Mouse (Mus musculus): ENCODE results near the gene Ssr3. TPM values are rescaled to one million over a fixed set of nuclear protein-coding genes. Genes with fewer than 3 reads are reported as not detected.
"Not testable (repeated sequence)": the region's sequence is repeated elsewhere in the genome, so short reads cannot be mapped to it uniquely, and the experiment has no call there.

Gene Ssr3
- polyA plus RNA-seq, 1 experiment: 19.1 TPM

DNA sequence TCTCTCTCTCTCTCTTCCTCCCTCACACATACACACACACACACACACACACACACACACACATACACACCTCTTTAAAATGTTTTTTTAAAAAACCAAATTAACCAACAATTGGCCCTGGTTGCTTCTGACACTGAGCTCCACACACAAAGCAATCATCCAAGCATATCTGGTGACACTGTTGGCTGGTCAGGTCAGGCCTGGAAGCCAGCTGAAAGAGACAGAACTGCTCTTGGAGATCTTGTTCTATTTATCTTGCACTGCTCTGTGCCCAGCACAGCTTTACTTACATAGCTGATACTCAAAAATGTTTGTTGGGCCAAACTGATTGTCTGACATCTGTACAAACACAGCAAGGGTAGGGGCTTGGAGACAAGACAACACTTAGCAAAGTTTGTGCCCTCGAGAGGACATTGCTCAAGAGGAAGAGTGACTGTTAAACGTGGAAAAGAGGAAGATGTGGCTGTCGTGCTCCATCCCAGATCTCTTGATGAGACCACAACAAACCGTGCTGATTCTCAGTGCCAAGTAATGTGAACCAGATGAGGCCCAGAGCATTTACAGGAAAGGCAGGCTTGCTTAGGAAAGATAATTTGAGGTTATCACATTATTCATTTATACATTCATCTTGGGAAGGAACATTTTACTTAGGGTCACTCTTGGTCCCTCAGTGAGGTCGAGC lies 25.6 kb upstream of the Ssr3 start:
- H3K27me3 ChIP-seq (ENCODE audit: control insufficient read depth, insufficient read depth, low read length): no peaks in the 10 kb centered on the region
- no peaks in the 10 kb centered on the region for H3K4me1 ChIP-seq (ENCODE audit: control insufficient read depth, insufficient read depth, low read length)
- H3K36me3 ChIP-seq (ENCODE audit: control insufficient read depth, insufficient read depth, low read length): no peaks in the 10 kb centered on the region
- TF ChIP-seq POLR2A (IDR thresholded peaks at IDR 0.05; ENCODE audit: control insufficient read depth, low read depth, low read length) (no peak), CTCF (IDR thresholded peaks at IDR 0.05; ENCODE audit: control insufficient read depth, insufficient read depth, insufficient replicate concordance, low read depth, low read length) (no peak)
- H3K27ac ChIP-seq (ENCODE audit: control insufficient read depth, insufficient read depth, low read depth, low read length): no peak overlapping the region
- H3K4me3 ChIP-seq (ENCODE audit: control insufficient read depth, low read depth, low read length): no peak overlapping the region

- H3K27me3 ChIP-seq (ENCODE audit: control insufficient read depth, insufficient read depth, low read length): no peaks in the 10 kb centered on the region
- TF ChIP-seq POLR2A (IDR thresholded peaks at IDR 0.05; ENCODE audit: control insufficient read depth, low read depth, low read length): no peak
- TF ChIP-seq CTCF (IDR thresholded peaks at IDR 0.05; ENCODE audit: control insufficient read depth, insufficient read depth, insufficient replicate concordance, low read depth, low read length): no peak
- H3K4me1 ChIP-seq (ENCODE audit: control insufficient read depth, insufficient read depth, low read length): no peaks in the 10 kb centered on the region
- no peak overlapping the region for H3K27ac ChIP-seq (ENCODE audit: control insufficient read depth, insufficient read depth, low read depth, low read length)
- H3K36me3 ChIP-seq (ENCODE audit: control insufficient read depth, insufficient read depth, low read length): no peaks in the 10 kb centered on the region
- no peak overlapping the region for H3K4me3 ChIP-seq (ENCODE audit: control insufficient read depth, low read depth, low read length)
These were observed 24.1 kb upstream of the Ssr3 start for GRCm38 (mm10) chr3:65416571-65416970.

DNA sequence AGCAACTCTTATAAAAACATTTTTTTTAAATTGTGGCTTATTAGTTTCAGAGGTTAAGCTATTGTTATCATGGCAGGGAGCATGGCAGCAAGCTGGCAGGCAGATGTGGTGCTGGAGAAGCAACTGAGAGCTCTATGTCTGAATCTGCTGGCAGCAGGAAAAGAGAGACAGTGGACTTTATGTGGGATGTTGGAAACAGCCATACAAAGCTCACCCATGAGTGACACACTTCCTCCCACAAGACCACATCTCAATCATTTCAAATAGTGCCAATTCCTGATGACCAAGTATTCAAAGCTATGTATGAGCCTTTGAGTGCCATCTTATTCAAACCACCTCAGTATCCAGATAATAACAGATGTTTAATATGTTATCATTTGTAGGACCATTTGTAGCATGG lies 15.5 kb upstream of the Ssr3 start:
- no peak for TF ChIP-seq POLR2A (IDR thresholded peaks at IDR 0.05; ENCODE audit: control insufficient read depth, low read depth, low read length)
- no peak for TF ChIP-seq CTCF (IDR thresholded peaks at IDR 0.05; ENCODE audit: control insufficient read depth, insufficient read depth, insufficient replicate concordance, low read depth, low read length)
- Histone ChIP-seq H3K4me1 (ENCODE audit: control insufficient read depth, insufficient read depth, low read length) (no peaks in the 10 kb centered on the region), H3K27ac (ENCODE audit: control insufficient read depth, insufficient read depth, low read depth, low read length) (no peak overlapping the region), H3K27me3 (ENCODE audit: control insufficient read depth, insufficient read depth, low read length) (no peaks in the 10 kb centered on the region), H3K36me3 (ENCODE audit: control insufficient read depth, insufficient read depth, low read length) (no peaks in the 10 kb centered on the region), H3K4me3 (ENCODE audit: control insufficient read depth, low read depth, low read length) (no peak overlapping the region)

DNA sequence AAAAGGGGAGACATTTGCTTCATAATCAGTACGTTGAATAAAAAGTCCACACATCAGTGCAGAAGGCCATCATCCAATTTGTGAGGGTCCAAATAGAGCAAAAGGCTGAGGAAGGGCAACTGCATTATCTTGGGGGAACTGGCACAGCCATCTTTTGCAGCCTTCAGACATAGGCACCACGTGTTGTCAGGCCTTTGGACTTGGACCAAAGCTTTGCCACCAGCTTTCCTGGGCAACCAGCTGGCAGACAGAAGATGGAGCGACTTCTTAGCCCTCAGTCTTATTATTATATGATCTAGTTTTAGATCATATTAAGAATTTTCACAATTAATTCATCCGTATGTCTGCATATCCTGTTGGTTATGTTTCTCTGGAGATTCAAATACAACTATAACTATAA lies 13.4 kb upstream of the Ssr3 start:
- Histone ChIP-seq H3K4me1 (ENCODE audit: control insufficient read depth, insufficient read depth, low read length) (no peaks in the 10 kb centered on the region), H3K36me3 (ENCODE audit: control insufficient read depth, insufficient read depth, low read length) (no peaks in the 10 kb centered on the region), H3K27me3 (ENCODE audit: control insufficient read depth, insufficient read depth, low read length) (no peaks in the 10 kb centered on the region), H3K27ac (ENCODE audit: control insufficient read depth, insufficient read depth, low read depth, low read length) (no peak overlapping the region), H3K4me3 (ENCODE audit: control insufficient read depth, low read depth, low read length) (no peak overlapping the region)
- no peak for TF ChIP-seq POLR2A (IDR thresholded peaks at IDR 0.05; ENCODE audit: control insufficient read depth, low read depth, low read length)
- no peak for TF ChIP-seq CTCF (IDR thresholded peaks at IDR 0.05; ENCODE audit: control insufficient read depth, insufficient read depth, insufficient replicate concordance, low read depth, low read length)

- H3K4me3 ChIP-seq (ENCODE audit: control insufficient read depth, low read depth, low read length): no peak overlapping the region
- H3K4me1 ChIP-seq (ENCODE audit: control insufficient read depth, insufficient read depth, low read length): peaks cover 10% of the 10 kb centered on the region
- no peaks in the 10 kb centered on the region for H3K36me3 ChIP-seq (ENCODE audit: control insufficient read depth, insufficient read depth, low read length)
- no peak overlapping the region for H3K27ac ChIP-seq (ENCODE audit: control insufficient read depth, insufficient read depth, low read depth, low read length)
- TF ChIP-seq CTCF (IDR thresholded peaks at IDR 0.05; ENCODE audit: control insufficient read depth, insufficient read depth, insufficient replicate concordance, low read depth, low read length): no peak
- TF ChIP-seq POLR2A (IDR thresholded peaks at IDR 0.05; ENCODE audit: control insufficient read depth, low read depth, low read length): no peak
- no peaks in the 10 kb centered on the region for H3K27me3 ChIP-seq (ENCODE audit: control insufficient read depth, insufficient read depth, low read length)
These were observed 5.1 kb upstream of the Ssr3 start for GRCm38 (mm10) chr3:65397566-65397965.

- Histone ChIP-seq H3K27ac (ENCODE audit: control insufficient read depth, insufficient read depth, low read depth, low read length) (no peak overlapping the region), H3K27me3 (ENCODE audit: control insufficient read depth, insufficient read depth, low read length) (no peaks in the 10 kb centered on the region), H3K36me3 (ENCODE audit: control insufficient read depth, insufficient read depth, low read length) (no peaks in the 10 kb centered on the region), H3K4me1 (ENCODE audit: control insufficient read depth, insufficient read depth, low read length) (peaks cover 10% of the 10 kb centered on the region), H3K4me3 (ENCODE audit: control insufficient read depth, low read depth, low read length) (no peak overlapping the region)
- TF ChIP-seq CTCF (IDR thresholded peaks at IDR 0.05; ENCODE audit: control insufficient read depth, insufficient read depth, insufficient replicate concordance, low read depth, low read length) (no peak), POLR2A (IDR thresholded peaks at IDR 0.05; ENCODE audit: control insufficient read depth, low read depth, low read length) (no peak)
These were observed 4.5 kb upstream of the Ssr3 start for GRCm38 (mm10) chr3:65396835-65397504.

DNA sequence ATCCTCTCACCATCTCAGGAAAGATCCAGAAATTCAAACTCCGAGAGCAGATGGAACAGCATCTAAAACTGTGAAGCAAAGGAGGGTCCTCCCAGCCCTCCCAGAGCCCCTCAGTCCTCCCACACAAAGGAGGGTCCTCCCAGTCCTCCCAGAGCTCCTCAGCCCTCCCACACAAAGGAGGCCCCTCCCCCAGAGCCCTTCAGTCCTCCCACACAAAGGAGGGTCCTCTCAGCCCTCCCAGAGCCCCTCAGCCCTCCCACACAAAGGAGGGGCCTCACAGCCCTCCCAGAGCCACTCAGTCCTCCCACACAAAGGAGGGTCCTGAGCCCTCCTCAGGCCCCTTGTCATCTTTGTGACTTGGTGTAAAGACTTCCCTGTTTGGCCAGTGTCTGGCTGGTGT lies 2.7 kb upstream of the Ssr3 start:
- not testable (repeated sequence) for H3K36me3 ChIP-seq (ENCODE audit: control insufficient read depth, insufficient read depth, low read length); H3K4me3 ChIP-seq (ENCODE audit: control insufficient read depth, low read depth, low read length); H3K27me3 ChIP-seq (ENCODE audit: control insufficient read depth, insufficient read depth, low read length); H3K27ac ChIP-seq (ENCODE audit: control insufficient read depth, insufficient read depth, low read depth, low read length)
- peaks cover 12% of the 10 kb centered on the region for H3K4me1 ChIP-seq (ENCODE audit: control insufficient read depth, insufficient read depth, low read length)

Data from testis, adult 2 months (tissue).